13 mouse cellular contexts compared by ENCODE assay signal in the genomic region with DNA sequence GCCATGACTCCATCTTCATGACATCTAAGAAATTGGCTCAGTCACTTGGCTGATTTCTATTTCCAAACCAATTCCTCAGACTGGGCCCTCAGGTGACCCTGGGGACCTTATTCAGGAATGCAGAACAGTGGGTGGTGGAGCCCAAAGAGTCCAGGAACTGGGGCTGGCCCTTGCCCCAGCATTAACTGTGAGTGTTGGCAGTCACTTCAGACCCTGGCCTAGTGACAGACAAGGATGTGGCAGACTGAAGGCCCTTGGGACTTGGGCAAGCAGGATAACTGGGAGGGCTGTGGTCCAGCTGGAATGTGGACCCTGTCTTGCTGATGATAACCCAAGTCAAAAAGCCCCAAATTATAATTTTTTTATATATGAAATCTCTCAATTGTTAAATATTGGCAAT. TPM values are rescaled to one million over a fixed set of nuclear protein-coding genes. Genes with fewer than 3 reads are reported as not detected.
DNase-seq lines count a peak whose midpoint lies in the region; ATAC-seq and TF ChIP-seq lines count a peak whose summit lies in the region.
"Had no signal": no experiment of that assay in that cellular context is flagged by ENCODE, and none has a peak within 500 bp of the region (broad histone marks: within the 10 kb centered on the region; RNA-seq: fewer than 3 reads in every experiment).

No protein-coding gene starts in this region.

- H3K36me3 ChIP-seq in forebrain, postnatal 0 days (ENCODE audit: insufficient read depth), result no peaks in the 10 kb centered on the region
- no peaks in the 10 kb centered on the region for H3K36me3 ChIP-seq in forebrain, embryonic 13.5 days (ENCODE audit: poor library complexity, severe bottlenecking)
- no peaks in the 10 kb centered on the region for H3K36me3 ChIP-seq in lung, embryonic 16.5 days (ENCODE audit: control insufficient read depth, insufficient read depth, low read length)
- H3K36me3 ChIP-seq: heart, embryonic 10.5 days; hindbrain, embryonic 12.5 days had no signal

- no peaks in the 10 kb centered on the region for H3K27me3 ChIP-seq in forebrain, postnatal 0 days (ENCODE audit: insufficient read depth, low read length)
- H3K27me3 ChIP-seq in forebrain, embryonic 13.5 days, result no peaks in the 10 kb centered on the region
- H3K27me3 ChIP-seq in lung, embryonic 16.5 days (ENCODE audit: control insufficient read depth, insufficient read depth, low read depth, low read length), result no peaks in the 10 kb centered on the region
- H3K27me3 ChIP-seq: hindbrain, embryonic 12.5 days had no signal

- no peak overlapping the region for H3K4me3 ChIP-seq in forebrain, postnatal 0 days (ENCODE audit: low read depth, low read length)
- H3K4me3 ChIP-seq in forebrain, embryonic 13.5 days, result no peak overlapping the region
- no peak overlapping the region for H3K4me3 ChIP-seq in lung, embryonic 16.5 days (ENCODE audit: low read length)
- H3K4me3 ChIP-seq: heart, embryonic 10.5 days; hindbrain, embryonic 12.5 days had no signal

- peak overlapping the region; percentile 24; the same call in 1 of the 2 replicates for H3K27ac ChIP-seq in forebrain, postnatal 0 days (ENCODE audit: low read depth, low read length)
- H3K27ac ChIP-seq in forebrain, embryonic 13.5 days, result no peak overlapping the region
- no peak overlapping the region; the same call in 1 of the 2 replicates for H3K27ac ChIP-seq in lung, embryonic 16.5 days (ENCODE audit: low read length)
- H3K27ac ChIP-seq: heart, embryonic 10.5 days; hindbrain, embryonic 12.5 days; liver, embryonic 14.5 days had no signal

- TF ChIP-seq CTCF in forebrain, postnatal 0 days (IDR thresholded peaks at IDR 0.05; ENCODE audit: low read depth), result no peak

- no peaks in the 10 kb centered on the region for H3K9me3 ChIP-seq in forebrain, postnatal 0 days (ENCODE audit: low read length)
- H3K9me3 ChIP-seq in forebrain, embryonic 13.5 days (replicated peaks), result no peaks in the 10 kb centered on the region
- no peaks in the 10 kb centered on the region for H3K9me3 ChIP-seq in lung, embryonic 16.5 days (ENCODE audit: control insufficient read depth, low read length)
- H3K9me3 ChIP-seq: heart, embryonic 10.5 days; hindbrain, embryonic 12.5 days had no signal

- DNase-seq in forebrain, postnatal 0 days, result peak; percentile 43
- no peak for DNase-seq in lung, postnatal 25 days (ENCODE audit: low spot score)
- DNase-seq in cerebellum, adult 8-10 months, result peak; percentile 59
- DNase-seq in layer of hippocampus, postnatal 36 days, result peak; percentile 52 to 57
- no peak for DNase-seq in frontal cortex, postnatal 25 days (ENCODE audit: low spot score in 2 of 2)
- DNase-seq in thymus, adult 18-20 months, result no peak
- DNase-seq: kidney, postnatal 10 days; thymus, postnatal 14 days had no signal

- H3K9ac ChIP-seq in forebrain, postnatal 0 days, result no peak overlapping the region
- H3K9ac ChIP-seq in forebrain, embryonic 13.5 days, result no peak overlapping the region
- H3K9ac ChIP-seq in lung, embryonic 16.5 days (ENCODE audit: low read length), result no peak overlapping the region
- H3K9ac ChIP-seq: hindbrain, embryonic 12.5 days; liver, embryonic 14.5 days had no signal

- peaks cover 5% of the 10 kb centered on the region; the same call in 1 of the 2 replicates for H3K4me1 ChIP-seq in forebrain, postnatal 0 days (ENCODE audit: insufficient read depth)
- H3K4me1 ChIP-seq in forebrain, embryonic 13.5 days, result no peaks in the 10 kb centered on the region
- peaks cover 3% of the 10 kb centered on the region for H3K4me1 ChIP-seq in lung, embryonic 16.5 days (replicated peaks; ENCODE audit: control insufficient read depth, insufficient read depth, low read length)
- H3K4me1 ChIP-seq: hindbrain, embryonic 12.5 days had no signal

- ATAC-seq in forebrain, postnatal 0 days, result no peak
- no peak; the same call in 1 of the 2 replicates for ATAC-seq in forebrain, embryonic 13.5 days
- peak; percentile 65 for ATAC-seq in lung, embryonic 16.5 days (ENCODE audit: low read depth)

- H3K4me2 ChIP-seq in forebrain, postnatal 0 days (ENCODE audit: low read depth), result no peak overlapping the region
- no peak overlapping the region for H3K4me2 ChIP-seq in forebrain, embryonic 13.5 days
- H3K4me2 ChIP-seq in lung, embryonic 16.5 days (ENCODE audit: low read depth, low read length), result no peak overlapping the region
- H3K4me2 ChIP-seq: hindbrain, embryonic 12.5 days had no signal

RNA-seq across cellular contexts. Expression of a gene that starts 6.5 kb away (rescaled TPM):
- total RNA-seq in forebrain, postnatal 0 days (2014; rRNA removed), result 37.8 and 45.4 TPM in 2 replicates
- 51.6 and 60.2 TPM in 2 replicates for polyA plus RNA-seq in forebrain, postnatal 0 days (2015; fragmentation: Nextera tagmentation; extraction: Ambion mirVana)
- polyA plus RNA-seq in forebrain, embryonic 13.5 days (2015; fragmentation: Nextera tagmentation; extraction: Ambion mirVana), result 113 and 117 TPM in 2 replicates
- 154 and 168 TPM in 2 replicates for polyA plus RNA-seq in lung, embryonic 16.5 days (2015; fragmentation: Nextera tagmentation; extraction: Ambion mirVana)
- total RNA-seq in layer of hippocampus, postnatal 36 days (2021), result 10 to 100 TPM; 41.7 to 50.5 TPM

Comparison
In these comparisons a context has a peak if more than half of its experiments do, and no peak if none do; other contexts are left out.
1. DNase-seq: peak in forebrain, postnatal 0 days (single experiment), cerebellum, adult 8-10 months (single experiment) and layer of hippocampus, postnatal 36 days (2 of 2); none in lung, postnatal 25 days (single experiment), frontal cortex, postnatal 25 days (0 of 2) and thymus, adult 18-20 months (0 of 2).